Mouse (Mus musculus): ENCODE measurements around the gene Fahd2a.

Gene Fahd2a

GRCm38 (mm10) chr2:127444055-127444789, at the start of gene Fahd2a:
TSS of gene Fahd2a (minus strand) at chr2:127444565.
- peak; percentile 82 for DNase-seq (ENCODE audit: low spot score)

GRCm38 (mm10) chr2:127484476-127485170, 40.3 kb upstream of the Fahd2a start:
- DNase-seq (ENCODE audit: low spot score) = peak; percentile 66

GRCm38 (mm10) chr2:127483001-127483400, 38.6 kb upstream of the Fahd2a start:
- peak; percentile 37 for DNase-seq (ENCODE audit: low spot score)

GRCm38 (mm10) chr2:127482533-127482911, 38.2 kb upstream of the Fahd2a start:
- peak; percentile 90 for DNase-seq (ENCODE audit: low spot score)

- no peak for DNase-seq (ENCODE audit: low spot score)
Observed at GRCm38 (mm10) chr2:127481841-127482532, 37.6 kb upstream of the Fahd2a start.

- DNase-seq (ENCODE audit: low spot score) = no peak
Observed at GRCm38 (mm10) chr2:127479763-127480162, 35.4 kb upstream of the Fahd2a start.

GRCm38 (mm10) chr2:127479210-127479609, 34.8 kb upstream of the Fahd2a start:
- DNase-seq (ENCODE audit: low spot score) = no peak

- no peak for DNase-seq (ENCODE audit: low spot score)
Observed at GRCm38 (mm10) chr2:127472279-127472678, 27.9 kb upstream of the Fahd2a start.

GRCm38 (mm10) chr2:127471281-127471680, 26.9 kb upstream of the Fahd2a start:
- DNase-seq (ENCODE audit: low spot score) = no peak

- no peak for DNase-seq (ENCODE audit: low spot score)
Observed at GRCm38 (mm10) chr2:127470661-127471060, 26.3 kb upstream of the Fahd2a start.

GRCm38 (mm10) chr2:127470183-127470582, 25.8 kb upstream of the Fahd2a start:
- DNase-seq (ENCODE audit: low spot score) = no peak

- DNase-seq (ENCODE audit: low spot score) = no peak
Observed at GRCm38 (mm10) chr2:127462314-127462713, 17.9 kb upstream of the Fahd2a start.

GRCm38 (mm10) chr2:127461351-127461750, 17.0 kb upstream of the Fahd2a start:
- no peak for DNase-seq (ENCODE audit: low spot score)

GRCm38 (mm10) chr2:127459341-127459740, 15.0 kb upstream of the Fahd2a start:
- DNase-seq (ENCODE audit: low spot score) = no peak

- DNase-seq (ENCODE audit: low spot score) = no peak
Observed at GRCm38 (mm10) chr2:127453764-127454163, 9.4 kb upstream of the Fahd2a start.

- no peak for DNase-seq (ENCODE audit: low spot score)
Observed at GRCm38 (mm10) chr2:127453141-127453540, 8.8 kb upstream of the Fahd2a start.

- DNase-seq (ENCODE audit: low spot score) = no peak
Observed at GRCm38 (mm10) chr2:127451748-127452147, 7.4 kb upstream of the Fahd2a start.

- DNase-seq (ENCODE audit: low spot score) = peak; percentile 13
Observed at GRCm38 (mm10) chr2:127449691-127450090, 5.3 kb upstream of the Fahd2a start.

- DNase-seq (ENCODE audit: low spot score) = no peak
Observed at GRCm38 (mm10) chr2:127446847-127447246, 2.5 kb upstream of the Fahd2a start.

GRCm38 (mm10) chr2:127437697-127438096, 6.7 kb downstream of the Fahd2a start:
- DNase-seq (ENCODE audit: low spot score) = no peak

- no peak for DNase-seq (ENCODE audit: low spot score)
Observed at GRCm38 (mm10) chr2:127435554-127435953, 8.8 kb downstream of the Fahd2a start.

- no peak for DNase-seq (ENCODE audit: low spot score)
Observed at GRCm38 (mm10) chr2:127435135-127435534, 9.2 kb downstream of the Fahd2a start.
